Mouse (Mus musculus): ENCODE measurements around the gene F11. TPM values are rescaled to one million over a fixed set of nuclear protein-coding genes. Genes with fewer than 3 reads are reported as not detected.

The F11 gene
- polyA plus RNA-seq (2014; fragmentation: Nextera tagmentation; extraction: Ambion mirVana): not detected in 2 replicates

GRCm38 (mm10) chr8:45261920-45262319 is at the start of gene F11:
Gene F11 (minus strand): TSS chr8:45262031.
- Histone ChIP-seq H3K36me3 (ENCODE audit: control insufficient read depth, insufficient read depth, low read length) (no peaks in the 10 kb centered on the region), H3K4me1 (replicated peaks; ENCODE audit: control insufficient read depth, insufficient read depth, low read length) (no peaks in the 10 kb centered on the region), H3K27me3 (ENCODE audit: control insufficient read depth, insufficient read depth, low read length) (no peaks in the 10 kb centered on the region), H3K4me3 (ENCODE audit: low read depth, low read length) (no peak within 1 kb of the TSS), H3K9me3 (ENCODE audit: control insufficient read depth, low read length) (no peaks in the 10 kb centered on the region), H3K27ac (ENCODE audit: low read depth, low read length) (no peak within 1 kb of the TSS), H3K9ac (ENCODE audit: low read length) (no peak within 1 kb of the TSS), H3K4me2 (ENCODE audit: low read depth, low read length, severe bottlenecking) (no peak within 1 kb of the TSS)
- no peak for DNase-seq (ENCODE audit: low spot score)
- no peak for ATAC-seq (replicated peaks; ENCODE audit: low FRiP score)
- 90% methylated on average over 10 of the region's 10 CpGs for WGBS

GRCm38 (mm10) chr8:45310967-45311366 is 49.1 kb upstream of the F11 start:
- DNase-seq (ENCODE audit: low spot score): no peak
- 84% methylated on average over 4 of the region's 4 CpGs for WGBS
- Histone ChIP-seq H3K27ac (ENCODE audit: low read depth, low read length) (no peak overlapping the region), H3K4me1 (replicated peaks; ENCODE audit: control insufficient read depth, insufficient read depth, low read length) (no peaks in the 10 kb centered on the region), H3K4me2 (ENCODE audit: low read depth, low read length, severe bottlenecking) (no peak overlapping the region), H3K27me3 (ENCODE audit: control insufficient read depth, insufficient read depth, low read length) (no peaks in the 10 kb centered on the region), H3K4me3 (ENCODE audit: low read depth, low read length) (no peak overlapping the region), H3K9ac (ENCODE audit: low read length) (no peak overlapping the region), H3K9me3 (ENCODE audit: control insufficient read depth, low read length) (no peaks in the 10 kb centered on the region), H3K36me3 (ENCODE audit: control insufficient read depth, insufficient read depth, low read length) (no peaks in the 10 kb centered on the region)
- no peak for ATAC-seq (replicated peaks; ENCODE audit: low FRiP score)

- ATAC-seq (replicated peaks; ENCODE audit: low FRiP score): no peak
- Histone ChIP-seq H3K9me3 (ENCODE audit: control insufficient read depth, low read length) (no peaks in the 10 kb centered on the region), H3K27ac (ENCODE audit: low read depth, low read length) (no peak within 1 kb of the TSS), H3K36me3 (ENCODE audit: control insufficient read depth, insufficient read depth, low read length) (no peaks in the 10 kb centered on the region), H3K9ac (ENCODE audit: low read length) (no peak within 1 kb of the TSS), H3K27me3 (ENCODE audit: control insufficient read depth, insufficient read depth, low read length) (no peaks in the 10 kb centered on the region), H3K4me3 (ENCODE audit: low read depth, low read length) (no peak within 1 kb of the TSS), H3K4me1 (replicated peaks; ENCODE audit: control insufficient read depth, insufficient read depth, low read length) (no peaks in the 10 kb centered on the region), H3K4me2 (ENCODE audit: low read depth, low read length, severe bottlenecking) (no peak within 1 kb of the TSS)
- WGBS: 91% methylated on average over 13 of the region's 13 CpGs
- no peak for DNase-seq (ENCODE audit: low spot score)
Measured at GRCm38 (mm10) chr8:45308366-45308765, 46.5 kb upstream of the F11 start, which contains the start of gene Gm45753. Gene Gm45753 (minus strand): TSS chr8:45308466.

GRCm38 (mm10) chr8:45305479-45305878 is 43.6 kb upstream of the F11 start:
- 98% methylated on average over 1 of the region's 1 CpGs for WGBS
- Histone ChIP-seq H3K36me3 (ENCODE audit: control insufficient read depth, insufficient read depth, low read length) (no peaks in the 10 kb centered on the region), H3K9me3 (ENCODE audit: control insufficient read depth, low read length) (no peaks in the 10 kb centered on the region), H3K27me3 (ENCODE audit: control insufficient read depth, insufficient read depth, low read length) (no peaks in the 10 kb centered on the region), H3K9ac (ENCODE audit: low read length) (no peak overlapping the region), H3K4me1 (replicated peaks; ENCODE audit: control insufficient read depth, insufficient read depth, low read length) (no peaks in the 10 kb centered on the region), H3K4me2 (ENCODE audit: low read depth, low read length, severe bottlenecking) (no peak overlapping the region), H3K27ac (ENCODE audit: low read depth, low read length) (no peak overlapping the region), H3K4me3 (ENCODE audit: low read depth, low read length) (no peak overlapping the region)
- DNase-seq (ENCODE audit: low spot score) (no peak), ATAC-seq (replicated peaks; ENCODE audit: low FRiP score) (no peak)

- H3K27me3 ChIP-seq (ENCODE audit: control insufficient read depth, insufficient read depth, low read length): no peaks in the 10 kb centered on the region
- H3K4me1 ChIP-seq (replicated peaks; ENCODE audit: control insufficient read depth, insufficient read depth, low read length): no peaks in the 10 kb centered on the region
- H3K9ac ChIP-seq (ENCODE audit: low read length): no peak overlapping the region
- H3K36me3 ChIP-seq (ENCODE audit: control insufficient read depth, insufficient read depth, low read length): no peaks in the 10 kb centered on the region
- no peak overlapping the region for H3K4me2 ChIP-seq (ENCODE audit: low read depth, low read length, severe bottlenecking)
- no peak overlapping the region for H3K27ac ChIP-seq (ENCODE audit: low read depth, low read length)
- no peaks in the 10 kb centered on the region for H3K9me3 ChIP-seq (ENCODE audit: control insufficient read depth, low read length)
- H3K4me3 ChIP-seq (ENCODE audit: low read depth, low read length): no peak overlapping the region
- ATAC-seq (replicated peaks; ENCODE audit: low FRiP score) (no peak), DNase-seq (ENCODE audit: low spot score) (no peak)
- 90% methylated on average over 3 of the region's 3 CpGs for WGBS
Measured at GRCm38 (mm10) chr8:45304354-45304753, 42.5 kb upstream of the F11 start.

- H3K27ac ChIP-seq (ENCODE audit: low read depth, low read length): no peak overlapping the region
- no peaks in the 10 kb centered on the region for H3K27me3 ChIP-seq (ENCODE audit: control insufficient read depth, insufficient read depth, low read length)
- H3K9ac ChIP-seq (ENCODE audit: low read length): no peak overlapping the region
- no peaks in the 10 kb centered on the region for H3K36me3 ChIP-seq (ENCODE audit: control insufficient read depth, insufficient read depth, low read length)
- no peak for ATAC-seq (replicated peaks; ENCODE audit: low FRiP score)
- 63% methylated on average over 8 of the region's 8 CpGs for WGBS
- no peaks in the 10 kb centered on the region for H3K4me1 ChIP-seq (replicated peaks; ENCODE audit: control insufficient read depth, insufficient read depth, low read length)
- H3K9me3 ChIP-seq (ENCODE audit: control insufficient read depth, low read length): no peaks in the 10 kb centered on the region
- DNase-seq (ENCODE audit: low spot score): no peak
- no peak overlapping the region for H3K4me3 ChIP-seq (ENCODE audit: low read depth, low read length)
- no peak overlapping the region for H3K4me2 ChIP-seq (ENCODE audit: low read depth, low read length, severe bottlenecking)
Measured at GRCm38 (mm10) chr8:45302390-45302789, 40.6 kb upstream of the F11 start.

GRCm38 (mm10) chr8:45295276-45295675 is 33.4 kb upstream of the F11 start:
- ATAC-seq (replicated peaks; ENCODE audit: low FRiP score): no peak
- H3K9me3 ChIP-seq (ENCODE audit: control insufficient read depth, low read length): no peaks in the 10 kb centered on the region
- H3K36me3 ChIP-seq (ENCODE audit: control insufficient read depth, insufficient read depth, low read length): no peaks in the 10 kb centered on the region
- no peak overlapping the region for H3K4me2 ChIP-seq (ENCODE audit: low read depth, low read length, severe bottlenecking)
- 92% methylated on average over 6 of the region's 6 CpGs for WGBS
- H3K27ac ChIP-seq (ENCODE audit: low read depth, low read length): no peak overlapping the region
- no peak overlapping the region for H3K9ac ChIP-seq (ENCODE audit: low read length)
- H3K4me3 ChIP-seq (ENCODE audit: low read depth, low read length): no peak overlapping the region
- no peaks in the 10 kb centered on the region for H3K27me3 ChIP-seq (ENCODE audit: control insufficient read depth, insufficient read depth, low read length)
- no peaks in the 10 kb centered on the region for H3K4me1 ChIP-seq (replicated peaks; ENCODE audit: control insufficient read depth, insufficient read depth, low read length)
- no peak for DNase-seq (ENCODE audit: low spot score)

GRCm38 (mm10) chr8:45294687-45295086 is 32.9 kb upstream of the F11 start, which contains the start of gene Klkb1:
Gene Klkb1 (minus strand): TSS chr8:45294859.
- no peak within 1 kb of the TSS for H3K4me3 ChIP-seq (ENCODE audit: low read depth, low read length)
- ATAC-seq (replicated peaks; ENCODE audit: low FRiP score): no peak
- H3K9ac ChIP-seq (ENCODE audit: low read length): no peak within 1 kb of the TSS
- WGBS: 89% methylated on average over 7 of the region's 7 CpGs
- H3K4me1 ChIP-seq (replicated peaks; ENCODE audit: control insufficient read depth, insufficient read depth, low read length): no peaks in the 10 kb centered on the region
- no peaks in the 10 kb centered on the region for H3K36me3 ChIP-seq (ENCODE audit: control insufficient read depth, insufficient read depth, low read length)
- H3K9me3 ChIP-seq (ENCODE audit: control insufficient read depth, low read length): no peaks in the 10 kb centered on the region
- H3K27me3 ChIP-seq (ENCODE audit: control insufficient read depth, insufficient read depth, low read length): no peaks in the 10 kb centered on the region
- H3K27ac ChIP-seq (ENCODE audit: low read depth, low read length): no peak within 1 kb of the TSS
- H3K4me2 ChIP-seq (ENCODE audit: low read depth, low read length, severe bottlenecking): no peak within 1 kb of the TSS
- no peak for DNase-seq (ENCODE audit: low spot score)

- Histone ChIP-seq H3K4me2 (ENCODE audit: low read depth, low read length, severe bottlenecking) (no peak overlapping the region), H3K36me3 (ENCODE audit: control insufficient read depth, insufficient read depth, low read length) (no peaks in the 10 kb centered on the region), H3K27me3 (ENCODE audit: control insufficient read depth, insufficient read depth, low read length) (no peaks in the 10 kb centered on the region), H3K4me3 (ENCODE audit: low read depth, low read length) (no peak overlapping the region), H3K9me3 (ENCODE audit: control insufficient read depth, low read length) (no peaks in the 10 kb centered on the region), H3K27ac (ENCODE audit: low read depth, low read length) (no peak overlapping the region), H3K9ac (ENCODE audit: low read length) (no peak overlapping the region), H3K4me1 (replicated peaks; ENCODE audit: control insufficient read depth, insufficient read depth, low read length) (no peaks in the 10 kb centered on the region)
- DNase-seq (ENCODE audit: low spot score) (no peak), ATAC-seq (replicated peaks; ENCODE audit: low FRiP score) (no peak)
- 87% methylated on average over 2 of the region's 2 CpGs for WGBS
Measured at GRCm38 (mm10) chr8:45291790-45292189, 30.0 kb upstream of the F11 start.
